Mouse (Mus musculus): Measurements from ENCODE around the gene Rrm1. TPM values are rescaled to one million over a fixed set of nuclear protein-coding genes. Genes with fewer than 3 reads are reported as not detected.

Gene Rrm1
- polyA plus RNA-seq, 1 experiment: 96.3 TPM

GRCm38 (mm10) chr7:102458618-102459380 is 17.3 kb downstream of the Rrm1 start:
- TF ChIP-seq GATA1 (IDR thresholded peaks at IDR 0.05; ENCODE audit: low read length): no peak

GRCm38 (mm10) chr7:102467566-102467965 is 26.1 kb downstream of the Rrm1 start:
- no peak for TF ChIP-seq GATA1 (IDR thresholded peaks at IDR 0.05; ENCODE audit: low read length)

- TF ChIP-seq GATA1 (IDR thresholded peaks at IDR 0.05; ENCODE audit: low read length): no peak
Measured at GRCm38 (mm10) chr7:102472675-102473074, 31.2 kb downstream of the Rrm1 start.

GRCm38 (mm10) chr7:102476601-102477000 is 35.1 kb downstream of the Rrm1 start:
- TF ChIP-seq GATA1 (IDR thresholded peaks at IDR 0.05; ENCODE audit: low read length): no peak

- TF ChIP-seq GATA1 (IDR thresholded peaks at IDR 0.05; ENCODE audit: low read length): no peak
Measured at GRCm38 (mm10) chr7:102477377-102477776, 35.9 kb downstream of the Rrm1 start.

GRCm38 (mm10) chr7:102478425-102478824 is 36.9 kb downstream of the Rrm1 start:
- TF ChIP-seq GATA1 (IDR thresholded peaks at IDR 0.05; ENCODE audit: low read length): no peak

- TF ChIP-seq GATA1 (IDR thresholded peaks at IDR 0.05; ENCODE audit: low read length): no peak
Measured at GRCm38 (mm10) chr7:102478926-102479325, 37.4 kb downstream of the Rrm1 start.

- TF ChIP-seq GATA1 (IDR thresholded peaks at IDR 0.05; ENCODE audit: low read length): no peak
Measured at GRCm38 (mm10) chr7:102479368-102480078, 38.0 kb downstream of the Rrm1 start.

GRCm38 (mm10) chr7:102480821-102481220 is 39.3 kb downstream of the Rrm1 start:
- TF ChIP-seq GATA1 (IDR thresholded peaks at IDR 0.05; ENCODE audit: low read length): no peak

GRCm38 (mm10) chr7:102481579-102481978 is 40.1 kb downstream of the Rrm1 start, which contains the start of gene Olfr543:
TSS of gene Olfr543 (minus strand) at chr7:102481679.
- no peak for TF ChIP-seq GATA1 (IDR thresholded peaks at IDR 0.05; ENCODE audit: low read length)

GRCm38 (mm10) chr7:102483665-102484064 is 42.2 kb downstream of the Rrm1 start:
- no peak for TF ChIP-seq GATA1 (IDR thresholded peaks at IDR 0.05; ENCODE audit: low read length)

GRCm38 (mm10) chr7:102486105-102486504 is 44.6 kb downstream of the Rrm1 start:
- no peak for TF ChIP-seq GATA1 (IDR thresholded peaks at IDR 0.05; ENCODE audit: low read length)

- TF ChIP-seq GATA1 (IDR thresholded peaks at IDR 0.05; ENCODE audit: low read length): no peak
Measured at GRCm38 (mm10) chr7:102488161-102488560, 46.7 kb downstream of the Rrm1 start, which contains the start of gene Olfr544. TSS of gene Olfr544 (minus strand) at chr7:102488313.

GRCm38 (mm10) chr7:102499473-102499872 is 58.0 kb downstream of the Rrm1 start, which contains the start of gene Olfr545:
TSS of gene Olfr545 (minus strand) at chr7:102499573.
- TF ChIP-seq GATA1 (IDR thresholded peaks at IDR 0.05; ENCODE audit: low read length): no peak

- TF ChIP-seq GATA1 (IDR thresholded peaks at IDR 0.05; ENCODE audit: low read length): no peak
Measured at GRCm38 (mm10) chr7:102501986-102502385, 60.5 kb downstream of the Rrm1 start.

GRCm38 (mm10) chr7:102506848-102507247 is 65.4 kb downstream of the Rrm1 start:
- no peak for TF ChIP-seq GATA1 (IDR thresholded peaks at IDR 0.05; ENCODE audit: low read length)
